Mouse (Mus musculus) kidney, adult 10 weeks (tissue): ENCODE measurements around the gene Gm20388. TPM values are rescaled to one million over a fixed set of nuclear protein-coding genes. Genes with fewer than 3 reads are reported as not detected.

Experiments
- polyA plus RNA-seq: library from polyadenylated mRNA; stranded (reverse); fragments of 350-450 nt; fragmentation: Illumina TruSeq; extraction: RNeasy Lipid Tissue Mini Kit (QIAGEN cat#74804); gene quantifications from one replicate; pipeline ENCODE4 v1.2.3, GENCODE M21; 2014; ENCODE audit warnings: low read depth, low replicate concordance

Gene Gm20388
- polyA plus RNA-seq, 1 experiment from 2014 or later, result 3.9 TPM

DNA sequence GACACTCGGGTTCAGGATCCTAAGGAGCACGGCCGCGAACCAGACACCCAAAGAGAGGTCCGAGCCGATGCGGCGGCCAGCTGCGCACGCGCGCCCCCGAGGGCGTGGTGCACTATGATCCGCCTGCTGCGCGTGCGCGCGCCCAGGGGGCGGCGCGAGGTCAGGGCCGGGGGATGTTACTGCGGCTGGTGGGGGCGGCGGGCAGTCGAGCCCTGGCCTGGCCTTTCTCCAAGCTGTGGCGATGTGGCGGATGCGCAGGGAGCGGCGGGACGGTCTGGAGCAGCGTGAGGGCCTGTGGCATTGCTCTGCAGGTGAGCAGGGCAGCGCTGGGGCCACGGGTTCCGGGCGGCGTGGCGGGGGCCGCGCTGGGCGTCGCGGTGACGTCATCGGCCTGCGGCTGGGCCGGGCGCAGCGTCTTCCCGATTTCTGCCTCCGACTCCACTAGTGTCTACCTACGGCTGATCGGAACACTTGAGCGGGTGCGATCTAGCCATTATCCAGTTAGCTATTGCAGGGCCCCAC is 3567.2 kb downstream of the Gm20388 start, which contains the start of gene Afg3l1:
Gene Afg3l1, plus strand, starts transcription at position 167 of the 522 bp plus-strand sequence.

DNA sequence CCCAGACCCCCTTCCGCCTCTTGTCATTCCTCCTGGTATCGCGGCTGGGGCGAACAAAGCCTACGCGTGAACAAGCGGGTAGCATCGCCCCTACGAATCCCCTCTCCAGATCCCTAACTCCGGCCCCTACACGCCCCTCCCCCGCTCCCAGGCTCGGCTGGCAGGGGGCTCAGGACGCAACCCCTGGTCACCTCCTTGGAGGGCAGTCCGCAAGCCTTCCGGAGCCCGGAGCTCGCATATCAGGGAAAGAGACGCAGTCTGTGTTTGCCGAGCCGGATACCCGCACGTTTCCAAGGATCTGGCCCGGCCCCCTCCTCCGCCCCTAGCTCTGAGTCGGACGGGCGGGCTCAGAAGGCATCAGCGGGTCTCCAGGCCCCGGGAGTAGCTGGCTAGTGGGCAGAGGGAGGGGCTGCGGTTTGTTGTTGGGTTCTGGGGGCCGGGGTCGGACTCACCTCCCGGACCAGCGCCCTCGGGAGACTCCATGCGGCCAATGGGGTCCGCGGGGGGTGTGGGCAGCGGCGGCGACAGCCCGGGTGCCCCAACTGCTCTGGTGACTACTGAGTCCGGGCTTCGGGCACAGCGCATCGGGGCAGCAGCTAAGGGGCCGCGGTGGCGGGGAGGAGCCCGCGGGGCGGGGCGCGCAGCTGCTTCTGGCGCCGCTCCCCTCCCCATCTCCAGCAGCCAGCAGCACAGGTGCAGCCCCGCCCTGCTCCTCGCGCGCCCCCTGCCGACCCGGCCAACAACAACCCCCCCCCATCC is 3604.3 kb downstream of the Gm20388 start, which contains the start of gene Dbndd1:
Gene Dbndd1, minus strand, starts transcription at position 683 of the 759 bp plus-strand sequence.

DNA sequence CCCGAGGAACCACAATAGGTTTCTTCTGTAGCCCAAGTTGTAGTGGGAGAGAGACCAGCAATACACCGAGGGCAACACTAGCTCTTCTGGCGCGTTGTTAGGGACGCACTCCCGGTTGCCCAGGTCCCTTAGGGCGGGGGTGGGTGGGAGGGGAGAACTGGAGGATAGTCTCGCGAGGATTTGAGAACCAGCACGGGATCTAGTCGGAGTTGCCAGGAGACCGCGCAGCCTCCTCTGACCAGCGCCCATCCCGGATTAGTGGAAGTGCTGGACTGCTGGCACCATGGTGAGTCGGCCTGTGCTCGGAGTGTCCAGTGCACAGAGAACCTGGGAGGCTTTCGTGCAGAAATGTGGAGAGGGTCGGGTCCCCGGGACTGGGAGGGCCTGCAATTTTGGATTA is 3608.0 kb downstream of the Gm20388 start, which contains the start of gene Gas8:
Gene Gas8, plus strand, starts transcription at position 168 of the 400 bp plus-strand sequence.

DNA sequence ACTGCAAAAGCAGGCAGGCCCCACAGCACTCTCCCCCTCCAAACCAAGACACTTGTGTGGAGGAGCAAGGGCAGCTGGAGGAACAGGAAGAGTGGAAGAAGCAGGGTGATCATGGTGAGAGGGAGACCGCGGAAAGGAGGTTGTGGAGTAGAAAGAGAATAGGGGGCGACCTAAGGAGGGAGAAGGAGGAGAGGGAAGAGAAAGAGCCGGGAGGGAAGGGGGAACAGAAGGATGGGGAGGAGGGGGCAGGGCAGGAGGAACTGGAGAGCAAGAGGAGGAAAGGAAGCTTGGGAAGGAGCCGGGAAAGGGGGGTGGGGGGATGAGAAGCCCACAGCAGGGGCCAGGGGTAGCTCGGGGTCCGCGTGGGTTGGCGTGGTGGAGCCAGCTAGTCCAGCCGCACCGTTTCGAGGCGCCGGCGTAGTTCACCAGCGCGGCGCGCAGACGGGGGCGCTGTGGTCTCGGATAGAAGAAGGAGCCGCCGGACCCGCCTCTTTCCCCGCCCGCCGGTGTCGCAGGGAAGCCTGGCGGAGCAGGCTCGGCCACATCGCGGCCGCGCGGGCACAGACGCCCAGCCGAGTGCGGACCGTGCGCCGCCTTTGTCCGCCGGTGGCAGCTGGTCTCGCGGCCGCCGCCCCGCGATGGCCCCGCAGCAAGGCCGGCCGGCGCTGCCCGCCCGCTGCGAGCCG is 3742.8 kb downstream of the Gm20388 start, which contains the start of gene Rhou:
Gene Rhou, plus strand, starts transcription at position 622 of the 686 bp plus-strand sequence.

DNA sequence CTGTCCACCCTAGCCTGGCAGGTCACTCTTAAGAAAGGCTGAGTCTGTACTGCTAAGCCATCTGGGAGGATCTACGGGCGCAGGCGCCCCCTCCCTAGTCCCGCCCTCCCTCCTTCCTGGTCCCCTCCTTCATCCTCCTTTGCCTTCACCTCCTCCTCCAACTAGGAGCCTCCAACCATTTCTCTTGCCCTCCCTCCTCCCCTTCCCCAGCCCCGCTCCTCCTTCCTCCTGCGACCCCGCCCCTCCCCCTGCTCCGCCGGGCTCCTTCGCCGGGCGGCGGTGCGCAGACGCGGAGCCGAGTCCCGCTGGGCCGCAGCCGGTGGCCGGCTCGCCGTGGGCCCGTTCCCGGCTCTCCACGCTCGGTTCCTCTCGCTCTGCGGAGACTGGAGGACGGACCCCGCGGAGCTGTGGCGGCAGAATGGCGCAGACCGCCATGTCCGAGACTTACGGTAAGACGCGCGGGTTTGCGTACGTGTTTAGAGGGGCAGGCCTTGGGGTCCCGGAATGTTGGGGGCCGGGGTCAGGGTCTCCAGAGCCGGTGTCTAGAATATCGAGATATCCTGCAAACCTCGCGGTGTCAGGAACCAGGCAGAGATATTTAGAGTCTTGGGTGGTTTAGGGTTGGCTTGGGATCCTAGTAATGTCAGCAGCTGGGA is 3895.2 kb downstream of the Gm20388 start, which contains the start of gene Rab4a:
Gene Rab4a, plus strand, starts transcription at position 268 of the 656 bp plus-strand sequence.

DNA sequence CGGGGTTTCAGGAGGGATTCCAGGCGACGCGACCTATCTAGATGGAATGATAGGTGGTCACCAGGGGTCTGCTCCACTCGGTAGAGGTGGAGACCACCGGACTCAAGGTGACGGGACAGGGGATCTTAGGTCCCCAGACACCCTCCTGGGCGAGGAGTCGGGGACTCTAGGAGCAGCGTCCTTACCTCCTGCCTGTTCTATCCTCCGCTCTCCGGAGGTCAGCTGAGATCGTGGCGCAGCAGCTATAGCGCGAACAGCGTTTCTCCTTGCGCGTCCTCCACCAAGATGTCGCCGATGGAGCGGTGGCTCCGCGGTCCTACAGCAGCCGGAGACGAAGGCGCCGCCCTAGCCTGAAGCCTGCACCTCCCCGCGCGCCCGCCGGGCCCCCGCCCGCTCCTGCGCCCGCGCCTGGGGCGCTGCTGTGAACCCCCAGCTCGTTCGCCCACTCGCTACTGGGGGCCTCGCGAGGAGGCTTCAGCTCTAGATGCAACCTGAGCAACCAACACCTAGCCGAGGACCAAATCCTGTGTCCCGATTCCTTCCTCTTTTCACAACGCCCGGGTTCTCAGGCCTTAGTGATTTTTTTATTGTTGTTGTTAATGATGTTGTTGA is 3949.1 kb downstream of the Gm20388 start, which contains the start of gene Ccsap:
Gene Ccsap, minus strand, starts transcription at position 562 of the 612 bp plus-strand sequence.

DNA sequence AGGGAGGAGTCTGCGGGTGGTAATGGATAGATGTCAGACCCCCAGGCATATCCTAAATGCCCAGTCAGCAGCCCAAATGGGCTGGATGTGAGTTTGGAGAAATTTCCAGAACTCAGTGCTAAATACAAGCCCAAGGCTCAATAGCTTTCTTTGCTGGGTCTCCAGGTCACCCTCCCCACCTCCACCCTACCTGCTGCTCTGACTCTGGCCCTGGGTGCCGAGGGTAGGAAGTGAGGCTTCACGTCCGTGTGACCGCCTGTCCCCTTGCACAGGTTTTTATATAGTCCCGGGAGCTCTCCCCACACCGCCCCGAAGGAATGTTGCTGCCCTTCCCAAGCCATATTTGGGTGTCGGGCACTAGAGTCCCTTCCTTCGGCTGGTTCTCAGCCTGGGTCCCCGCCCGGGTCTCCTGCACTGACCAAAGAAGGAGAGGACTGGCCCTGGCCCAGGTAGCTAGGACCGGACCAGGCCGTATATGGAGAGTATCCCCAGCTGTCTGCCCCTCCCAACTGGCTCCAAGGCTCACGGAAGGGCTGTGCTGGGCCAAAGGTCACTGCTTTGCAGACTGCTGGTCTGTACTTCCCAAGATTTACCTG is 3984.0 kb downstream of the Gm20388 start, which contains the start of gene Acta1:
Gene Acta1, minus strand, starts transcription at position 250 of the 596 bp plus-strand sequence.

DNA sequence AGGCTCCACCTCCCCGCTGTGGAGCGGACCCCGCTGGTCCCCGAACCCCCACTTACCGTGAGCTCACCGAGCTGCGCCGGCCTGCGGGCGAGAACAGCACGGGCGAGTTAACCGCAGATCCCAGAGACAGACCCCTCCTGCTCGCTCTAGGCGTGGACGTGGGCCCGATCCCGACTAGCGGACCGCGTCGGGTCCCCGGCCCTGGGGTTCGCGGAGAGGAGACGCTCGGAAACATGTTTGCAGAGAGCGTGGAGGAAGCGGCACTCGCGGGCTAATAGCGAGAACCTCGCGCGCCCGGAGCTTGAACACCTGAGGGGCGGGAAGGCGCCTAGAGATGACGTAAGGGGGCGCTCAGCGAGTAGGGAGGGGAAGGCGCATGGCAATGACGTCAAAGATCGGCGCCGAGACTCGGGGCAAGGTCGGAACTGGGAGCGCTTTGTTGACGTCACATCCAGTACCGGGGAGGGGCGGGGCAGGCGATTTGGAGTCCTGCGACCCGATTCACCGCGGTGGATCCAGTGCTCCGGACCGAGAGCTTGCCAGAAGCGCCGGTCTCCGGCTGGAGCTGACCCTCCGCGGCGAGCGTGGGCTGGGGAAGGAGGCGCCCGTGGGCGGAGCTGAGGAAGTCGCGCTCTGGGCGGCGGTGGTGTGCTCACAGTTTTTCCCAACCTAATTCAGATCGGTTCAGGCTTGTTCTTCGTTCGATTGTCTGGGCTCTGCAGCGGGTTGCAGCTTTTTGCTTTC is 4038.5 kb downstream of the Gm20388 start, which contains the start of gene Nup133:
Gene Nup133, minus strand, starts transcription at position 324 of the 744 bp plus-strand sequence.

DNA sequence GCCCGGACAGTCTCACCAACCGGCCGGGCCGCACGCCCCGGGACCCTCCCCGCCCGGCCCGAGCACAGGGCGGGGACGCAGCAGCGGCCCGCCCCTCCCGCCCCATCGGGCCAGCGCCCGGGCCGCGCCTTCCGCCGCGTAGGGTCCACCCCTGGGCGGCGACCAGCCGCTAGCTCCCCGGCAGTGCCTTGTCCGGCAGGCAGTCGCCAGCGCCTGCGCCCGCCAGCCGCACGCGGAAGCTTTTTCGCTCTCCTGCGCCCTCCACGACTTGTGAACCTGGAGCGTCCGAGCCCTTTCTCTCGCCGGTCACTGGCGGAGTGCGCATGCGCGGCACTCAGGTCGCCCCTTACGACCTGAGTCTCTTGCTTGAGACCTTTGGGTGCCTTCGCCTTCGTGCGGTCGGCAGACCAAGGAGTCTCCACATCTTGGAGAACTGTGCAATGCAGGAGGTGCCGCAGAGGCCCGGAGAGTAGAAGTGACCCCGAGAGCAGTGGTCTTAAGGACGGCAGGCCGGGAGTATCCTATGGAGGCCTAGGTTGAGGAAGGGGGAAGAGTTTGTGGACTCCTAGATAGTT is 4072.3 kb downstream of the Gm20388 start, which contains the start of gene Abcb10:
Gene Abcb10, minus strand, starts transcription at position 297 of the 575 bp plus-strand sequence.

DNA sequence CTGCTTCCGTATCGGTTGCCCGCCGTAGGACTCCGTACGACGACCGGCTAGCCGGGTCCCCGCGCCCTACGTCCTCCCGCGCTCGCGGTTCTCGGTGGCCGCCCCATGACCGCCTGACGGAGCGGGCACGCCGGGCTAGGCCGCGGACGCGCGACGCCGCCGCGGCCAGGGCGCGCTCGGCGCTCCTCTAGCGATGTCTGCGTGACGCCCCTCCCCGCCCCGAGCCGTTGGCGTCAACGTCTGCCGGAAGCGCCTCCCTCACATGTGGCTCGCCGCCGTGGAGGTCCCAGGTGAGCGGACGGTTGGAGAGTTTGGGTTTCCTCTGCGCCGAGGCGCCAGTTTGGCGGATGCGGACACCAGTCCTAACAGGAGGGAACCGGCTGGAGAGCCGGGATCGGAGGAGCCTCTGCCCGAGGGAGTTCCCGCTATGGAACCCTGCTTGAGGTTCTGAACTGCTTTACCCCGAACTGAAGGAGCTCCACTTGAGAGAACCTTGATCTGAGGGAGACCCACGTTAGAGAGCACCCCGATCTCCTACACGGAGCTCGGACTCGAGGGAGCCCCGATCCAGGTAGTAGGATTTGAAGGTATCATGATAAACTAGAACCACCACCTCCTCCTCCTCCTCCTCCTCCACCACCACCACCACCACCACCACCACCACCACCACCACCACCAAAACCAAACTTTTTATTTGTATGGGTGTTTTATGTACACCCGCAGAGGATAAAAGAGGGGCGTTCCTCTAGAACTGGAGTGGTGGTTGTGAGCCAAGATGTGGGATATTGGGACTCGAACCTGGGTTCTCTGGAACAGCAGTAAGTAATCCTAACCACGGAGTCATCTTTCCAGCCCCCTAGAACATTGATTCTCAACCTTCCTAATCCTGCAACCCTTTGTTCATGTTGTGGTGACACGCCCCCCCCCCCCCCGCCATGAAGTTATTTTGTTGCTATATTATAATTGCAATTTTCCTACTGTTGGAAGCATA is 4110.9 kb downstream of the Gm20388 start, which contains the start of the genes Taf5l and Urb2:
Gene Taf5l, minus strand, starts transcription at position 161 of the 991 bp plus-strand sequence.
Gene Urb2, plus strand, starts transcription at position 272 of the 991 bp plus-strand sequence.

DNA sequence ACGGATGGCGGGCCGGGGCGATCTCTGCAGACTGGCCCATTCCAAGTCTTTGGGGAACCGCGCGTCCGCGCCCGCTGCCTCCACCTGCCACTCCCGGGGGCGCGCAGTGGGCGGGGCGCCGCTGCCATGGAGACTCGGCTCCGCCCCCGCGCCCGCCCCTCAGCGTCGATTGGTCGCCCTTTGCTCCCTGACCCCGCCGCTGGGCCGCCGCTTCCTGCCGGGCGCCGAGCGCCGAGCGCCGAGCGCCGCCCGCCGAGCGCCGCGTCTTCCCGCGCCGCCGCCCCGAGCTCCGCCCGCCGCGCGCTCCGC is 4320.5 kb downstream of the Gm20388 start, which contains the start of gene Galnt2:
Gene Galnt2, plus strand, starts transcription at position 216 of the 309 bp plus-strand sequence.

Other genes with a start within 250 kb of the Gm20388 start
- gene Wfdc1, start 244.5 kb upstream of the Gm20388 start, polyA plus RNA-seq, result 0.44 TPM
- not detected for gene Atp2c2, start 210.8 kb upstream of the Gm20388 start, polyA plus RNA-seq
- 2.0 TPM for gene Tldc1, start 132.4 kb upstream of the Gm20388 start, polyA plus RNA-seq
- gene Cotl1, start 70.3 kb upstream of the Gm20388 start, polyA plus RNA-seq, result 3.4 TPM
- gene Klhl36, start 48.6 kb upstream of the Gm20388 start, polyA plus RNA-seq, result not detected
- gene Usp10, start 481 bp upstream of the Gm20388 start, polyA plus RNA-seq, result 37.6 TPM
- 4.6 TPM for gene Crispld2, start 81.6 kb downstream of the Gm20388 start, polyA plus RNA-seq
- gene Zdhhc7, start 190.6 kb downstream of the Gm20388 start, polyA plus RNA-seq, result 0.77 TPM
- 3.5 TPM for gene 6430548M08Rik, start 203.3 kb downstream of the Gm20388 start, polyA plus RNA-seq